Mouse (Mus musculus) liver, postnatal 0 days (tissue): ENCODE measurements at regions not wholly inside any gene's neighbourhood (a gene's known extent, or its start where the extent isn't known, plus 50 kb on each side); places are given as distances from the start of the nearest gene placed in this dataset.

Experiments used
- ATAC-seq: fragments of 200-750 bp; cut with Nextera tagmentation; 2 replicates; pipeline ENCODE4 v1.8.0; 2017; ENCODE audit warnings: mild to moderate bottlenecking, moderate library complexity
- DNase-seq: peaks from one replicate; pipeline ENCODE4 v3.0.0-alpha.2; 2016
- H3K27ac ChIP-seq: fragments of 300-500 bp; sonication (generic); 2 replicates; pipeline ENCODE4 v1.5.1; 2014; ENCODE audit warnings: antibody characterized with exemption, moderate library complexity, mild to moderate bottlenecking, low read depth
- H3K27me3 ChIP-seq: fragments of 300-500 bp; sonication (generic); 2 replicates; pipeline ENCODE4 v1.6.1; 2014; ENCODE audit warnings: low read length, control low read depth, mixed read lengths; ENCODE audit not compliant: insufficient read depth
- H3K36me3 ChIP-seq: fragments of 300-500 bp; sonication (generic); replicated peaks from 2 replicates; pipeline ENCODE4 v1.6.1; 2014; ENCODE audit warnings: mild to moderate bottlenecking, control low read depth, low read length, moderate library complexity, mixed read lengths; ENCODE audit not compliant: insufficient read depth
- H3K4me1 ChIP-seq: fragments of 300-500 bp; sonication (generic); 2 replicates; pipeline ENCODE4 v1.6.1; 2014; ENCODE audit warnings: antibody characterized with exemption, mild to moderate bottlenecking, control low read depth; ENCODE audit not compliant: insufficient read depth
- H3K4me2 ChIP-seq: fragments of 300-500 bp; sonication (generic); 2 replicates; pipeline ENCODE4 v1.6.1; 2014; ENCODE audit warnings: low read depth, mild to moderate bottlenecking, low read length, moderate library complexity, mixed read lengths
- H3K4me3 ChIP-seq: fragments of 300-500 bp; sonication (generic); 2 replicates; pipeline ENCODE4 v1.5.1; 2014; ENCODE audit warnings: low read depth, low read length
- H3K9ac ChIP-seq: fragments of 300-500 bp; sonication (generic); replicated peaks from 2 replicates; pipeline ENCODE4 v1.6.1; 2014; ENCODE audit warnings: mild to moderate bottlenecking, moderate library complexity
- H3K9me3 ChIP-seq: fragments of 300-500 bp; sonication (generic); 2 replicates; pipeline ENCODE4 v1.6.1; 2016; ENCODE audit warnings: mild to moderate bottlenecking, control low read depth, low read length, mixed read lengths
- CTCF ChIP-seq: sonication (generic); IDR thresholded peaks from 2 replicates; pipeline ENCODE4 v1.5.1; 2016; ENCODE audit warnings: antibody characterized with exemption, low read depth
- EP300 ChIP-seq: IDR thresholded peaks from 2 replicates; pipeline ENCODE4 v1.6.1; 2016; ENCODE audit warnings: antibody characterized with exemption, low read depth, mild to moderate bottlenecking
- WGBS: fragments of 180-500 bp; shearing (Covaris S2); extraction: QIAGEN DNeasy Blood & Tissue Kit; methylation state at CpG from one replicate; pipeline ENCODE4 v1.1.7; 2014; ENCODE audit not compliant: insufficient replicate concordance; 5-methylcytosine and 5-hydroxymethylcytosine counted together

DNA sequence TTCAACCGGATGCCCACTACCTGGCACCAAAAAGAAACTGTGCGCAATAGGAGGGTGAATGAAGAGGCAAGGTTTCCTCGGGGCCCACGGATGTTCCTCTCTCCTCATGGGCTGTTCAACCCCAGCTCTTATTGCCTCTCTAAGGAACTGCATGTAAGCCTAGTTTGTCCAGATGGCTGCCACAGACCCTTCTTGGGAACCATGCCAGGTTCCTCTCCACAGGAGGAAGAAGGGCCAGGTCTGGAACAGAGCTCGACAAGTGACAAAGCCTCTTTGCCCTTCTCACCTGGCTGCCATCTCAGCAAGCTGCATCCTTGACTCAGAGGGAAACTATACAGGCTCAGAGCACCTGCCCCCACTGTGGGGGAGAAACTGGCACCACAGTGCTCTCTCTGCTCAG lies 329.6 kb downstream of the Mroh4 start:
- H3K27me3 ChIP-seq: no peaks in the 10 kb centered on the region
- DNase-seq (no peak), ATAC-seq (no peak)
- H3K9me3 ChIP-seq: no peaks in the 10 kb centered on the region
- no peak overlapping the region for H3K9ac ChIP-seq
- H3K4me1 ChIP-seq: no peaks in the 10 kb centered on the region
- no peak overlapping the region for H3K4me2 ChIP-seq
- TF ChIP-seq CTCF: no peak
- TF ChIP-seq EP300: no peak
- WGBS: 82% methylated on average over 5 of the region's 5 CpGs
- H3K36me3 ChIP-seq: no peaks in the 10 kb centered on the region
- no peak overlapping the region for H3K27ac ChIP-seq
- H3K4me3 ChIP-seq: no peak overlapping the region

DNA sequence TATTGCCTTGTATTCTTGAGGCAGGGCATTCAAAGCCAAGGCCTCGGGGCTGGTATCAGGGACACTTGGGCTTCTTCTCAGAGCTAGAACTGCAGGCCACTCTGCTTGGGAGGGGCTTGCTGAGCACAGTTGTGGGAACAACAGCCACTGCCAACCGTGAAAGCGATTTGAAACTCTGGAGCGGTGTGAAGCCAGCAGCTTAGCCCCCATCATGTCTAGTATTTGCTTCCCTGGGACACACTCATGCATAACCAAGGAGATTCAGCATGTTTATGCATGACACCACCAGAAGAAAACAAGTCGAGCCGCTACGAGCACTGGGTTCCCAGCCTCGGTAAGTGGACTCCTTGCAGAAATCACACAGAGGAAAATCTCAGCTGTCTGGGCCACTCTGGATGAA lies 339.9 kb downstream of the Mroh4 start:
- DNase-seq (no peak), ATAC-seq (no peak)
- no peaks in the 10 kb centered on the region for H3K4me1 ChIP-seq
- H3K9me3 ChIP-seq: no peaks in the 10 kb centered on the region
- H3K27ac ChIP-seq: no peak overlapping the region
- TF ChIP-seq CTCF (no peak), EP300 (no peak)
- H3K27me3 ChIP-seq: no peaks in the 10 kb centered on the region
- H3K36me3 ChIP-seq: no peaks in the 10 kb centered on the region
- H3K4me3 ChIP-seq: no peak overlapping the region
- WGBS: 71% methylated on average over 8 of the region's 8 CpGs
- H3K9ac ChIP-seq: no peak overlapping the region
- no peak overlapping the region for H3K4me2 ChIP-seq

DNA sequence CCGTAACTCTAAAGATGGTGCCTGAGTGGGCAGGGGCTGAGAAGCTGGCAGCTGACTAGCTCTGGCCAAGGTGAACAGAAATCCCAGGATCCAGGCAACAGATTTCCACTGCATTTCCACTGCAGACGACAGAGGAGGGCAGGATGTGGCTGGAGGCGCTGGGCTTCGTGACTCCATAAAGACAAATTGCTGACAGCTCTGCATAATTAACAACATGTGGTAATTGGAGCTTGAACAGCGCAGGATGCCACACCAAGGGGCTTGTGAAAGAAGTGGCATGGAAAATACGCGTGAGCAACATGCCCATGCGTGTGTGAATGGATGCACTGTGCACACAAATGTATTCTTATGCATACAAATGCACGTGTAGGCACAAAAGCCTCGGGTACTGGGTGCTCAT lies 341.5 kb downstream of the Mroh4 start:
- TF ChIP-seq EP300 (no peak), CTCF (no peak)
- no peak for ATAC-seq
- H3K4me2 ChIP-seq: no peak overlapping the region

DNA sequence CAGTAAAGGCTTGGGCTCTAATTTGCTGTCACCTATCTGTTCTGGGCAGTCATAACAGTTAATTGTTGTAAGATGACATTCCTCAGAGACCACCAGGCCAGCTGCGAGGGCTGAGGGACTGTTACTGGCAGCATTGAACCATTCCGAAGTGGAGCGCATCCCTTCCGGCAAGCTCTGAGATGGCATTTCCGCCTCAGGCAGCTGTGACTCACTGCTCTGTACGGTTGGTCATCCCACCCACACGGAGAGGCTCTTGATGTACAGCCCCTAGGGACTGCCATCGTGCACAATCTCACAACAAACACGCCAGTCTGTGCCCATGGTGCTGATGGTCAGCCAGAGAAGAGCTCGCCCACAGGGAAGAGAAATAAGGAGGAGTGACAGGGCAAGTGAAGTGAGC lies 342.0 kb downstream of the Mroh4 start:
- 70% methylated on average over 10 of the region's 10 CpGs for WGBS

More for the DNA sequence above, 341.5 kb downstream of the Mroh4 start:
- no peaks in the 10 kb centered on the region for H3K9me3 ChIP-seq
- no peak overlapping the region for H3K4me3 ChIP-seq
- H3K27ac ChIP-seq: no peak overlapping the region
- 61% methylated on average over 10 of the region's 10 CpGs for WGBS
- no peaks in the 10 kb centered on the region for H3K36me3 ChIP-seq
- DNase-seq: no peak
- no peak overlapping the region for H3K9ac ChIP-seq
- no peaks in the 10 kb centered on the region for H3K27me3 ChIP-seq
- H3K4me1 ChIP-seq: no peaks in the 10 kb centered on the region

DNA sequence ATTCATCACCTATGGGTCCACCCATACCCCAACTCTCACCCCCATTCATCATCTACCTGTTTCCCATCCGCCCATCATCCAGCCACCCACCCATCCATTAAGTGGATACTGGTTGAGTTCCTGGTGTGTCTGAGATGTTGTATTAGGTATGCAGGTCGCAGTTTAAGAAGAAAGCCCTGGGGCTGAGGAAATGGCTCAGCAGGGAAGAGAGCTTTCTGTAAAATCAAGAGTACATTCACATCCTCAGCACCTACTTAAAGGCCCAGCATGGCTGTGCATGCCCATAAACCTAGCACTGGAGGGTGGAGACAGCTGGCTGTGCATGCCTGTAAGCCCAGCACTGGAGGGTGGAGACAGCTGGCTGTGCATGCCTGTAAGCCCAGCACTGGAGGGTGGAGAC lies 348.7 kb downstream of the Mroh4 start:
- WGBS: 55% methylated on average over 2 of the region's 2 CpGs
- DNase-seq: no peak

More for the DNA sequence above, 342.0 kb downstream of the Mroh4 start:
- H3K9ac ChIP-seq: no peak overlapping the region
- no peaks in the 10 kb centered on the region for H3K4me1 ChIP-seq
- ATAC-seq (no peak), DNase-seq (no peak)
- no peak overlapping the region for H3K27ac ChIP-seq
- no peaks in the 10 kb centered on the region for H3K36me3 ChIP-seq
- H3K27me3 ChIP-seq: no peaks in the 10 kb centered on the region
- H3K4me2 ChIP-seq: no peak overlapping the region
- no peaks in the 10 kb centered on the region for H3K9me3 ChIP-seq
- no peak overlapping the region for H3K4me3 ChIP-seq
- TF ChIP-seq CTCF (no peak), EP300 (no peak)

DNA sequence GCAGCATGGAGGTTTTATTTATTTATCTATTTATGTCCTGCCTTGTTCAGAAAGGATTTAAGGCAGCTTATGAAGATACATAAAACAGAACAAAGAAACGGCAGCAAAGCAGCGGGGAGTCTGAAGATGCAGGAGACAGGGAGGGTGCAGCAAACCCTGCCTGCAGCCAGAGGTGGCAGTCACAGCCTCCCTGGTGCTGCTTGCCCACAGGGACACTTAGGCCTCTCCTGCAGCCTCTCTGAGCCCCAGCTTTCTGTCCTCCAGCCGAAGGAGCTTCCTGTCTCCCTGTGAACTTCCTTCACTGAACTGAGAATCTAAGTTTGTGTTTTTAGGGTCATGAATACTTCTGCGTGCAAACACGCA lies 353.0 kb downstream of the Mroh4 start:
- ATAC-seq: no peak
- Histone ChIP-seq H3K27me3 (no peaks in the 10 kb centered on the region), H3K9ac (no peak overlapping the region), H3K4me1 (no peaks in the 10 kb centered on the region), H3K4me3 (no peak overlapping the region), H3K27ac (no peak overlapping the region), H3K4me2 (no peak overlapping the region), H3K36me3 (no peaks in the 10 kb centered on the region), H3K9me3 (no peaks in the 10 kb centered on the region)
- DNase-seq: no peak
- WGBS: 62% methylated on average over 5 of the region's 5 CpGs
- TF ChIP-seq EP300: no peak
- no peak for TF ChIP-seq CTCF

More for the DNA sequence above, 348.7 kb downstream of the Mroh4 start:
- no peak for ATAC-seq
- Histone ChIP-seq H3K4me1 (no peaks in the 10 kb centered on the region), H3K9ac (no peak overlapping the region), H3K27me3 (no peaks in the 10 kb centered on the region), H3K4me3 (no peak overlapping the region), H3K4me2 (no peak overlapping the region), H3K9me3 (no peaks in the 10 kb centered on the region), H3K36me3 (no peaks in the 10 kb centered on the region), H3K27ac (no peak overlapping the region)
- TF ChIP-seq CTCF: no peak
- TF ChIP-seq EP300: no peak
